Mouse (Mus musculus) MEL (cell line): ENCODE measurements around the gene Arid5a. TPM values are rescaled to one million over a fixed set of nuclear protein-coding genes. Genes with fewer than 3 reads are reported as not detected.

ENCODE experiments used
- DNase-seq: peaks from one replicate; pipeline ENCODE4 v3.0.0; 2011; ENCODE audit warnings: low read depth, low spot score
- H3K27ac ChIP-seq: 2 replicates; pipeline ENCODE4 v1.5.1; 2012; ENCODE audit warnings: low read depth, mild to moderate bottlenecking, control low read depth, low read length, moderate library complexity; ENCODE audit not compliant: control insufficient read depth
- H3K27me3 ChIP-seq, 2 experiments: fragments of 150-350 bp in 1 of 2; sonication (generic) in 1 of 2; 2 replicates each; pipeline ENCODE4 v1.6.1; 2012; ENCODE audit warnings: low read length in 2 of 2, mild to moderate bottlenecking in 2 of 2, improper control_type of control experiment in 1 of 2, moderate library complexity in 1 of 2; ENCODE audit not compliant: insufficient read depth in 2 of 2, control insufficient read depth in 1 of 2
- H3K36me3 ChIP-seq, 2 experiments: 2 replicates each; pipeline ENCODE4 v1.6.1; 2012 to 2014; ENCODE audit warnings: low read length in 2 of 2, improper control_type of control experiment in 1 of 2, inconsistent platforms in 1 of 2, mild to moderate bottlenecking in 1 of 2; ENCODE audit not compliant: insufficient read depth in 2 of 2, control insufficient read depth in 1 of 2
- H3K4me1 ChIP-seq, 2 experiments: fragments of 150-350 bp in 1 of 2; sonication (generic) in 1 of 2; 2 replicates each; pipeline ENCODE4 v1.6.1; 2012; ENCODE audit warnings: low read length in 2 of 2, improper control_type of control experiment in 1 of 2, mild to moderate bottlenecking in 1 of 2; ENCODE audit not compliant: insufficient read depth in 2 of 2, control insufficient read depth in 1 of 2
- H3K4me3 ChIP-seq, 2 experiments: fragments of 150-350 bp in 1 of 2; sonication (generic) in 1 of 2; 2 replicates each; pipeline ENCODE4 v1.5.1; 2012; ENCODE audit warnings: low read depth in 2 of 2, low read length in 2 of 2, mild to moderate bottlenecking in 2 of 2, moderate library complexity in 2 of 2, control low read depth in 1 of 2, improper control_type of control experiment in 1 of 2; ENCODE audit not compliant: control insufficient read depth in 1 of 2, insufficient read depth in 1 of 2
- H3K79me2 ChIP-seq: 2 replicates; pipeline ENCODE4 v1.6.1; 2012; ENCODE audit warnings: mild to moderate bottlenecking, low read length, moderate library complexity; ENCODE audit not compliant: control insufficient read depth, poor library complexity, insufficient read depth
- H3K9ac ChIP-seq: 2 replicates; pipeline ENCODE4 v1.6.1; 2012; ENCODE audit warnings: low read depth, mild to moderate bottlenecking, control low read depth, low read length, moderate library complexity; ENCODE audit not compliant: control insufficient read depth, poor library complexity, severe bottlenecking
- H3K9me3 ChIP-seq: fragments of 150-350 bp; sonication (generic); replicated peaks from 2 replicates; pipeline ENCODE4 v1.6.1; 2012; ENCODE audit warnings: mild to moderate bottlenecking, low read length, improper control_type of control experiment, moderate library complexity; ENCODE audit not compliant: insufficient read depth
- BHLHE40 ChIP-seq: IDR thresholded peaks from 2 replicates; pipeline ENCODE4 v1.6.1; 2012; ENCODE audit warnings: low read depth, mild to moderate bottlenecking, inconsistent platforms, low read length, improper control_type of control experiment, borderline replicate concordance
- CHD2 ChIP-seq: IDR thresholded peaks from 2 replicates; pipeline ENCODE4 v1.6.1; 2011; ENCODE audit warnings: low read length, improper control_type of control experiment
- CTCF ChIP-seq, 3 experiments: IDR thresholded peaks in 2 of 3; conservative IDR thresholded peaks in 1 of 3; 2 replicates each; pipeline ENCODE4 v1.5.1; 2011 to 2012; ENCODE audit warnings: low read length in 3 of 3, low read depth in 2 of 3, mild to moderate bottlenecking in 2 of 3, improper control_type of control experiment in 1 of 3, inconsistent platforms in 1 of 3, mixed read lengths in 1 of 3, moderate library complexity in 1 of 3; ENCODE audit not compliant: control insufficient read depth in 1 of 3, insufficient read depth in 1 of 3, poor library complexity in 1 of 3, severe bottlenecking in 1 of 3
- E2F4 ChIP-seq: IDR thresholded peaks from 2 replicates; pipeline ENCODE4 v1.6.1; 2011; ENCODE audit warnings: low read depth, low read length, improper control_type of control experiment, borderline replicate concordance
- ELF1 ChIP-seq: IDR thresholded peaks from 2 replicates; pipeline ENCODE4 v1.6.1; 2014; ENCODE audit warnings: low read depth, mild to moderate bottlenecking, inconsistent platforms, low read length, improper control_type of control experiment, moderate library complexity
- EP300 ChIP-seq, 2 experiments: IDR thresholded peaks; 2 replicates each; pipeline ENCODE4 v1.6.1; 2011; ENCODE audit warnings: improper control_type of control experiment in 2 of 2, low read length in 2 of 2, low read depth in 1 of 2, mild to moderate bottlenecking in 1 of 2
- ETS1 ChIP-seq: IDR thresholded peaks from 2 replicates; pipeline ENCODE4 v1.6.1; 2012; ENCODE audit warnings: low read depth, mild to moderate bottlenecking, inconsistent platforms, low read length, improper control_type of control experiment, moderate library complexity
- GABPA ChIP-seq: IDR thresholded peaks from 2 replicates; pipeline ENCODE4 v1.6.1; 2012; ENCODE audit warnings: low read depth, mild to moderate bottlenecking, inconsistent platforms, low read length, improper control_type of control experiment, moderate library complexity
- GATA1 ChIP-seq: IDR thresholded peaks from 2 replicates; pipeline ENCODE4 v1.6.1; 2011; ENCODE audit warnings: low read depth, low read length, improper control_type of control experiment
- HCFC1 ChIP-seq: IDR thresholded peaks from 2 replicates; pipeline ENCODE4 v1.6.1; 2012; ENCODE audit warnings: low read depth, mild to moderate bottlenecking, inconsistent platforms, low read length, improper control_type of control experiment, moderate library complexity
- JUND ChIP-seq: IDR thresholded peaks from 2 replicates; pipeline ENCODE4 v1.6.1; 2011; ENCODE audit warnings: low read depth, mild to moderate bottlenecking, improper control_type of control experiment, low read length
- KAT2A ChIP-seq: conservative IDR thresholded peaks from 2 replicates; pipeline ENCODE4 v1.6.1; 2012; ENCODE audit warnings: low read depth, low read length, improper control_type of control experiment, inconsistent platforms
- MAFK ChIP-seq: IDR thresholded peaks from 2 replicates; pipeline ENCODE4 v1.6.1; 2011; ENCODE audit warnings: low read depth, mild to moderate bottlenecking, low read length, improper control_type of control experiment, borderline replicate concordance
- MAX ChIP-seq: IDR thresholded peaks from 2 replicates; pipeline ENCODE4 v1.6.1; 2011; ENCODE audit warnings: low read length, improper control_type of control experiment
- MAZ ChIP-seq: IDR thresholded peaks from 2 replicates; pipeline ENCODE4 v1.6.1; 2012; ENCODE audit warnings: low read depth, mild to moderate bottlenecking, inconsistent platforms, low read length, improper control_type of control experiment
- MEF2A ChIP-seq: IDR thresholded peaks from 2 replicates; pipeline ENCODE4 v1.6.1; 2014; ENCODE audit warnings: low read depth, mild to moderate bottlenecking, inconsistent platforms, low read length, improper control_type of control experiment; ENCODE audit not compliant: poor library complexity, insufficient replicate concordance, severe bottlenecking; ENCODE audit errors: extremely low read depth
- MXI1 ChIP-seq: IDR thresholded peaks from 2 replicates; pipeline ENCODE4 v1.6.1; 2011; ENCODE audit warnings: mild to moderate bottlenecking, low read depth, low read length, improper control_type of control experiment
- MYB ChIP-seq: IDR thresholded peaks from 2 replicates; pipeline ENCODE4 v1.6.1; 2011; ENCODE audit warnings: mild to moderate bottlenecking, low read depth, low read length, improper control_type of control experiment
- MYC ChIP-seq: IDR thresholded peaks from 2 replicates; pipeline ENCODE4 v1.6.1; 2011; ENCODE audit warnings: low read depth, mild to moderate bottlenecking, low read length, improper control_type of control experiment, moderate library complexity
- NELFE ChIP-seq: IDR thresholded peaks from 2 replicates; pipeline ENCODE4 v1.6.1; 2011; ENCODE audit warnings: low read depth, low read length, improper control_type of control experiment
- NRF1 ChIP-seq: IDR thresholded peaks from 2 replicates; pipeline ENCODE4 v1.6.1; 2014; ENCODE audit warnings: low read depth, mild to moderate bottlenecking, inconsistent platforms, low read length, improper control_type of control experiment, moderate library complexity; ENCODE audit not compliant: poor library complexity, insufficient read depth, severe bottlenecking
- POLR2A ChIP-seq, 2 experiments: IDR thresholded peaks; 2 replicates each; pipeline ENCODE4 v1.6.1; 2011 to 2012; ENCODE audit warnings: low read length in 2 of 2, mild to moderate bottlenecking in 2 of 2, control low read depth in 1 of 2, improper control_type of control experiment in 1 of 2, low read depth in 1 of 2, moderate library complexity in 1 of 2; ENCODE audit not compliant: control insufficient read depth in 1 of 2, insufficient read depth in 1 of 2, poor library complexity in 1 of 2
- POLR2AphosphoS2 ChIP-seq: IDR thresholded peaks from 2 replicates; pipeline ENCODE4 v1.6.1; 2011; ENCODE audit warnings: low read length, improper control_type of control experiment
- POLR2AphosphoS5 ChIP-seq: IDR thresholded peaks from 2 replicates; pipeline ENCODE4 v1.6.1; 2012; ENCODE audit warnings: low read depth, borderline replicate concordance, mild to moderate bottlenecking, inconsistent platforms, low read length, moderate library complexity, mixed read lengths
- RAD21 ChIP-seq: IDR thresholded peaks from 2 replicates; pipeline ENCODE4 v1.6.1; 2011; ENCODE audit warnings: mild to moderate bottlenecking, low read depth, low read length, improper control_type of control experiment
- RCOR1 ChIP-seq: IDR thresholded peaks from 2 replicates; pipeline ENCODE4 v1.6.1; 2012; ENCODE audit warnings: low read depth, mild to moderate bottlenecking, inconsistent platforms, low read length, improper control_type of control experiment
- SIN3A ChIP-seq: IDR thresholded peaks from 2 replicates; pipeline ENCODE4 v1.6.1; 2012; ENCODE audit warnings: low read length, improper control_type of control experiment, inconsistent platforms
- SMC3 ChIP-seq: IDR thresholded peaks from 2 replicates; pipeline ENCODE4 v1.6.1; 2011; ENCODE audit warnings: low read depth, low read length, improper control_type of control experiment
- TAL1 ChIP-seq: IDR thresholded peaks from 2 replicates; pipeline ENCODE4 v1.6.1; 2012; ENCODE audit warnings: mild to moderate bottlenecking, inconsistent platforms, low read length, moderate library complexity, mixed read lengths
- TBP ChIP-seq: IDR thresholded peaks from 2 replicates; pipeline ENCODE4 v1.8.0; 2011; ENCODE audit warnings: low read depth, low read length, improper control_type of control experiment
- TCF12 ChIP-seq: IDR thresholded peaks from 2 replicates; pipeline ENCODE4 v1.6.1; 2014; ENCODE audit warnings: low read depth, mild to moderate bottlenecking, inconsistent platforms, low read length, improper control_type of control experiment, moderate library complexity
- UBTF ChIP-seq: IDR thresholded peaks from 2 replicates; pipeline ENCODE4 v1.6.1; 2012; ENCODE audit warnings: low read depth, mild to moderate bottlenecking, inconsistent platforms, low read length, improper control_type of control experiment, moderate library complexity, borderline replicate concordance; ENCODE audit not compliant: insufficient read depth
- USF1 ChIP-seq: IDR thresholded peaks from 2 replicates; pipeline ENCODE4 v1.6.1; 2014; ENCODE audit warnings: low read depth, mild to moderate bottlenecking, inconsistent platforms, low read length, improper control_type of control experiment, moderate library complexity
- USF2 ChIP-seq, 2 experiments: IDR thresholded peaks; 2 replicates each; pipeline ENCODE4 v1.6.1; 2011 to 2012; ENCODE audit warnings: improper control_type of control experiment in 2 of 2, low read length in 2 of 2, borderline replicate concordance in 1 of 2, inconsistent platforms in 1 of 2, low read depth in 1 of 2, mild to moderate bottlenecking in 1 of 2; ENCODE audit not compliant: insufficient read depth in 1 of 2
- ZC3H11A ChIP-seq: IDR thresholded peaks from 2 replicates; pipeline ENCODE4 v1.6.1; 2012; ENCODE audit warnings: low read depth, mild to moderate bottlenecking, inconsistent platforms, low read length, improper control_type of control experiment
- ZKSCAN1 ChIP-seq: IDR thresholded peaks from 2 replicates; pipeline ENCODE4 v1.6.1; 2012; ENCODE audit warnings: low read depth, mild to moderate bottlenecking, inconsistent platforms, low read length, improper control_type of control experiment, moderate library complexity
- ZMIZ1 ChIP-seq: IDR thresholded peaks from 2 replicates; pipeline ENCODE4 v1.6.1; 2012; ENCODE audit warnings: low read depth, mild to moderate bottlenecking, inconsistent platforms, low read length, improper control_type of control experiment, moderate library complexity
- ZNF384 ChIP-seq: IDR thresholded peaks from 2 replicates; pipeline ENCODE4 v1.6.1; 2012; ENCODE audit warnings: low read depth, mild to moderate bottlenecking, inconsistent platforms, low read length, improper control_type of control experiment
- polyA plus RNA-seq, 2 experiments: library from polyadenylated mRNA; stranded (reverse) in 1 of 2; unstranded in 1 of 2; fragments of >175 nt in 1 of 2; fragments of >200 nt in 1 of 2; gene quantifications; 2 replicates each; pipeline versions ENCODE4 v1.2.1 to v1.2.4; 2012; ENCODE audit warnings: low replicate concordance in 2 of 2, low read depth in 1 of 2; ENCODE audit not compliant: insufficient read length in 2 of 2, insufficient read depth in 1 of 2, missing spikeins in 1 of 2
- total RNA-seq: library from RNA; depleted of rRNA; stranded (reverse); fragments of 300-350 nt; gene quantifications from 2 replicates; pipeline ENCODE4 v1.2.3, GENCODE M21; 2012

Gene Arid5a
- total and polyA plus RNA-seq, 3 experiments: 4.2 to 9.0 TPM; not detected in 1

- Histone ChIP-seq H3K36me3 (peaks cover 0 to 21% of the 10 kb centered on the region in 2 experiments; a peak in 2 of 4 replicates), H3K9me3 (no peaks in the 10 kb centered on the region), H3K4me3 (no peak overlapping the region), H3K79me2 (no peaks in the 10 kb centered on the region), H3K4me1 (peaks cover 12 to 46% of the 10 kb centered on the region in 2 experiments), H3K27me3 (no peaks in the 10 kb centered on the region), H3K27ac (no peak overlapping the region; the same call in 1 of the 2 replicates), H3K9ac (no peak overlapping the region)
- peak; percentile 64 for DNase-seq
- peak; percentile 53 to 54; a peak in 3 of 4 replicates for TF ChIP-seq EP300 (IDR thresholded peaks at IDR 0.05; ENCODE audit: low read depth in 1 of 2, low read length in 2 of 2)
- no peak for TF ChIP-seq MYC
- TF ChIP-seq GABPA: no peak
- no peak for TF ChIP-seq UBTF
- TF ChIP-seq MEF2A: no peak
- TF ChIP-seq ZKSCAN1: no peak
- TF ChIP-seq TBP: no peak
- no peak for TF ChIP-seq BHLHE40
- TF ChIP-seq MXI1: no peak
- peak; percentile 56 for TF ChIP-seq ETS1
- peak; percentile 36; the same call in 1 of the 2 replicates for TF ChIP-seq ELF1
- TF ChIP-seq ZMIZ1: no peak
- no peak for TF ChIP-seq MAX
- no peak for TF ChIP-seq ZC3H11A
- no peak for TF ChIP-seq CTCF (IDR thresholded peaks at IDR 0.05 in 2 of 3, conservative IDR thresholded peaks at IDR 0.05 in 1 of 3; ENCODE audit: control insufficient read depth in 1 of 3, insufficient read depth in 1 of 3, low read depth in 2 of 3, low read length in 3 of 3, poor library complexity in 1 of 3, severe bottlenecking in 1 of 3)
- no peak for TF ChIP-seq TAL1
- TF ChIP-seq ZNF384: 0 out of 2 replicates have a peak, but pooled peaks have one; percentile 8
- TF ChIP-seq KAT2A: no peak
- TF ChIP-seq NELFE: no peak
- no peak for TF ChIP-seq MAFK
- TF ChIP-seq MYB: no peak
- TF ChIP-seq RAD21: no peak
- no peak for TF ChIP-seq POLR2AphosphoS2
- TF ChIP-seq GATA1: no peak
- no peak for TF ChIP-seq HCFC1
- no peak for TF ChIP-seq POLR2AphosphoS5
- no peak for TF ChIP-seq USF1
- no peak for TF ChIP-seq USF2 (IDR thresholded peaks at IDR 0.05; ENCODE audit: borderline replicate concordance in 1 of 2, insufficient read depth in 1 of 2, low read depth in 1 of 2, low read length in 2 of 2)
- no peak for TF ChIP-seq MAZ
- TF ChIP-seq TCF12: peak; percentile 46; the same call in 1 of the 2 replicates
- TF ChIP-seq SIN3A: 0 out of 2 replicates have a peak, but pooled peaks have one; percentile 32
- no peak for TF ChIP-seq POLR2A (IDR thresholded peaks at IDR 0.05; ENCODE audit: control insufficient read depth in 1 of 2, insufficient read depth in 1 of 2, low read depth in 1 of 2, low read length in 2 of 2, poor library complexity in 1 of 2)
- TF ChIP-seq SMC3: no peak
- no peak for TF ChIP-seq NRF1
- peak; percentile 58 for TF ChIP-seq CHD2
- no peak for TF ChIP-seq JUND
- no peak for TF ChIP-seq RCOR1
- no peak for TF ChIP-seq E2F4
Observed at GRCm38 (mm10) chr1:36270666-36271065, 36.9 kb upstream of the Arid5a start.
